Mouse (Mus musculus): Measurements from ENCODE around the gene Olfr982.

The Olfr982 gene

DNA sequence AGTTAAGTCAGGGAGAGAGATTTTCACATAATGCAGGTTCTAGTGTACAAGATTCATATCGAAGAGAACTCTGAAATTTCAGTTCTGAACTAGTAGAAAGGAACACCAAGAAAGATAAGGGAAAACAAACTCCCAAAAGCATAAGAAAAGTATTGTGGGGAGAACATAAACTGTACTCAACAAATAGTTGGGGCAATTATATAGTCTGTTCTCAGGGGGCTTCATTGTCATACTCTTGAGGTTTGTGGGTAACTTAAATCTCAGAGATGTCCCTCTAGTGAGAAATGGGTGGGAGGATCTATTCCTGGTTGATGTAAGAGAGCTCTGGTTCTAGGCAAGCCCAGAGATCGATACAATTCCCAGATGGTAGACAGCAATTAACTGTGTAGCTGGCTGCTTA is at the start of gene Olfr982:
Gene Olfr982 (plus strand): TSS at position 301 of the 400 bp plus-strand sequence.
- in situ Hi-C loops (cut with MboI, MseI): no loop called here

DNA sequence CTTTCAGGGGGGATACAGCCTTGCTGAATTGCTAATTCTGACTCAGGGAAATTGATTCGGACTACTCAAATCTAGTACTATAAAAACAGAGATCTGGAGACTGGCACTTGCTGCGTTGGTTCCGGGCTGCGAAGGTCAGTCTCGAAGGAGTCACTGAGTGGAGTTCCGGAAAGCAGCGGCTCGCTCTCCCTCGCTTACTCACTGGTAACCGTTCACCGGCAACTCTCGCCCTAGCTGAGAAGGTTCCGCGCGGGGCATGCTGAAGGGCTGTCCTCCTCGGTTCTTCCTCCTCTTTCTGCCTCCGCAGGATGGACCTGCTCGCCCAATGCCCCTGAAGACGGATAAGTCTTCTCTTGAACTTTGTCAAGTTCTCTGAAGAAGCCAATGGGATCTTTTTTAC is 23.5 kb upstream of the Olfr982 start:
- in situ Hi-C loops (cut with MboI, MseI): no loop called here

DNA sequence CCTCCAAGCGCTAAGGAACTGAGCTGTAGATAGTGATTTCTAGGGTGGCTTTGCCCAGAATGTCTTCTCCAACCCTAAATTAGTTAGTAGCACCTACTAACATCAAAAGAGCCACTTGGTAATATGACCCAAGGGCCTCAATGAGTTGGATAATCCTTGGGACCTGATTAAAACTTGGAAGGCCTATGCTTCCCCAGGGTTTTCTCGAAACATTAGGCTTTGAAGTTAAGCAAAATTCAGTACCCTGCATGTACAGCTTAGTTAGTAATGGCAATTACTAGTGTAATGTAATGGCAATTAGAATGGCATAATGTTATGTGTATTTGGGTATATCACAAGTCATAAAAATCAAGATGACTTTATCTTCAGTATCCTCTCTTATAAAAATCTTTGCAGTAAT is 19.9 kb downstream of the Olfr982 start, which contains the start of gene Olfr983:
Gene Olfr983 (minus strand): TSS at position 101 of the 400 bp plus-strand sequence.
- in situ Hi-C loops (cut with MboI, MseI): no loop called here

DNA sequence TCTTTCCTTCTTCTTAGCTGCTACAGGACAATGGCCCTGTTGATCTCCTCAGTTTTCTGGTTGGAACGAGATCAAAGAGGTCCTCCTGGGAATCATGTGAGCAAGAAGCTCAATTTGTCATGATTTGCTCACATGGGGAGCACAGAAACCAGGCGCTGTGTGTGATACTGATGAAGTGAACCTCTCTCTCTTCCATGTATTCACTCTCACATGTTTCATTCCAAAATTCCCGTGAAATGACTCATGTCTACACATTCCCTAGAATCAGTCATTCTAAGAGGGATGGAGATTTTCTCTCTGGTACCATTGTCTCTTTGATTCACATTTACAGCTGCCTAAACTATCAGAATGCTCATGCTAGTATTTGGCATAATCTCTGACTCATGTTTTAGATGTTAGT is 21.1 kb downstream of the Olfr982 start:
- in situ Hi-C loops (cut with MboI, MseI): no loop called here

DNA sequence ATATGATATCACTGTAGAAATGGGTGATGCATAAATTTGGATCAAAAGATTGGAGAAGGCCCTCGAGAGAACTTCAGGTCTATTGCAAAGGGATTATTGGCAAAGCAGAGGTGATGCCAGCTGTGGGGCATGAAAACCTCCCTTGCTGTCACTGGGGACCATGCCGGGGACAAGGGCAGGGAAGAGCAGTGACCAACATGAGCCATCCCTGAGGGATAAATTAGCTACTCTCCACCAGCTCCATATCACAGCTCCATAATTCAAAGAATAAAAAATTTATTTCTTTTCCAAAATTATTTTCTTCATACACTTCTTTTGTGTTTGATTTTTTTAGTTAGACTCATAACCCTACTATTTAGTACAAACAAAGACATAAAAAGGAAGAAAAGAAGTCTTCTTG is 40.5 kb downstream of the Olfr982 start, which contains the start of gene Olfr984:
Gene Olfr984 (minus strand): TSS at position 101 of the 400 bp plus-strand sequence.
- in situ Hi-C loops (cut with MboI, MseI): no loop called here

DNA sequence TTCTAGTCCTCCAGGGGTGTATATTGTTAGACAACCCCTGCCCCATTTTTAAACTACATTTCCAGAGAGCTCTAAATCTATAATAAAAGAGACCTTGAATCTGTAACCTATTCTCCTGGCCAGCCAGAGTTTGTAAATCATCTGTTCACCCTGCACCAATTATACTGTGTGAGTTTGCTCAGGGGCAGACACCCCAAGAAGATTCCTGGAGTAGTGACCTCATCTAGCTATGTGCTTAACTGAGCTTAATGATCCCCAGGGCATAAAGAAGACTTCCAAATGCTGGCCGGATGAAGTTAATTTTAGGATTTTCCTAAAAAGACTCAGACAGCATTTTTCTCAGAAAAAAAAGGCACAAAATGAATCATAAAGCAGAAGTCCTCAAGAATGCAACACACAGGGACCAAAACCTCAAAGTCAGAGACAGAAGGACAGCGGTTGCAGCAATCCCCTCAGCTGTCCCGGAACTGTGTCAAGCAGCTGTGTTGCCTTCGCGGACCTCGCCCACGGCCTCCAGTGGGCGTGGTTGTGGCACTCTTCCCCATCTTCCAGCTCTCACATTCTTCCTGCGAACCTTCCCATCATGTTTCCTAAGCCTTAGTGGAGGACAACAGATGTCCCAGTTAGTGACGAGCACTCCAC is 43.1 kb downstream of the Olfr982 start:
- in situ Hi-C loops (cut with MboI, MseI): no loop called here

DNA sequence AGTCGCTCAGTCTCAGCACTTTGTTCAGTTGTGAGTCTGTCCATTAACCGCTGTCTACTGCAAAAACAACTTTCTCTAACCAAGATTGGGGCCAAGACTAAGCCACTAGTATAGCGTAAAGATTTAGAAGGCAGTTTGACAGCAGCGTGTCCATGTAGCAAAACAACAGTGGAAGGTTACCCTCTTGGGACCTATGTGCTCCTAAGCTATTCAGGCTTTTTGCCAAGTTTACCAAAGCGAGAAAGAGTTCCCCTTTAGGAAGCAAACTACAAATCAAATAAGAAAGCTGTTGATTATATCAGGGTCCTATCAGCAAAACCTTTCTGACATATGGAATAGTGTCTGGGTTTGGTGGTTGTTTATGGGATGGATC is 43.6 kb downstream of the Olfr982 start:
- in situ Hi-C loops (cut with MboI, MseI): no loop called here

All from T-helper 1 cell (primary cell).